Mouse (Mus musculus): ENCODE data around the gene Mapk8ip3. TPM values are rescaled to one million over a fixed set of nuclear protein-coding genes. Genes with fewer than 3 reads are reported as not detected.

Gene Mapk8ip3
- polyA plus RNA-seq, 1 experiment from 2014 or later = 8.3 TPM

GRCm38 (mm10) chr17:24865776-24866175, 71.0 kb downstream of the Mapk8ip3 start, which contains the start of gene Igfals:
Igfals (plus strand) TSS chr17:24865997.
- Histone ChIP-seq H3K9me3 (replicated peaks) (no peaks in the 10 kb centered on the region), H3K4me2 (no peak within 1 kb of the TSS), H3K27me3 (no peaks in the 10 kb centered on the region), H3K36me3 (replicated peaks) (peaks cover 53% of the 10 kb centered on the region), H3K27ac (replicated peaks) (no peak within 1 kb of the TSS), H3K9ac (no peak within 1 kb of the TSS), H3K4me3 (replicated peaks) (no peak within 1 kb of the TSS), H3K4me1 (replicated peaks) (peaks cover 10% of the 10 kb centered on the region)
- no peak for ATAC-seq (ENCODE audit: insufficient read depth)
- WGBS (ENCODE audit: insufficient replicate concordance) = 84% methylated on average over 8 of the region's 8 CpGs

- H3K9ac ChIP-seq = no peak overlapping the region
- H3K4me1 ChIP-seq (replicated peaks) = peaks cover 50% of the 10 kb centered on the region
- no peak overlapping the region for H3K4me2 ChIP-seq
- WGBS (ENCODE audit: insufficient replicate concordance) = 88% methylated on average over 3 of the region's 3 CpGs
- H3K27me3 ChIP-seq = no peaks in the 10 kb centered on the region
- H3K9me3 ChIP-seq (replicated peaks) = no peaks in the 10 kb centered on the region
- peaks cover 83% of the 10 kb centered on the region for H3K36me3 ChIP-seq (replicated peaks)
- 0 out of 2 replicates have a peak overlapping the region, but pooled peaks have one; percentile 92 for H3K27ac ChIP-seq (replicated peaks)
- ATAC-seq (ENCODE audit: insufficient read depth) = no peak
- H3K4me3 ChIP-seq (replicated peaks) = no peak overlapping the region
These were observed 75.0 kb downstream of the Mapk8ip3 start for GRCm38 (mm10) chr17:24861785-24862184.

- Histone ChIP-seq H3K9me3 (replicated peaks) (no peaks in the 10 kb centered on the region), H3K4me1 (replicated peaks) (peaks cover 63% of the 10 kb centered on the region), H3K27me3 (no peaks in the 10 kb centered on the region), H3K4me2 (peak overlapping the region; percentile 57), H3K4me3 (replicated peaks) (peak overlapping the region; percentile 17), H3K27ac (replicated peaks) (peak overlapping the region; percentile 92), H3K9ac (peak overlapping the region; percentile 44; the same call in 1 of the 2 replicates), H3K36me3 (replicated peaks) (peaks cover 89% of the 10 kb centered on the region)
- WGBS (ENCODE audit: insufficient replicate concordance) = 84% methylated on average over 8 of the region's 8 CpGs
- ATAC-seq (ENCODE audit: insufficient read depth) = peak; percentile 76
These were observed 76.7 kb downstream of the Mapk8ip3 start for GRCm38 (mm10) chr17:24860076-24860475.

GRCm38 (mm10) chr17:24858967-24859366, 77.8 kb downstream of the Mapk8ip3 start:
- peak overlapping the region; percentile 31; the same call in 1 of the 2 replicates for H3K9ac ChIP-seq
- no peaks in the 10 kb centered on the region for H3K27me3 ChIP-seq
- peaks cover 89% of the 10 kb centered on the region for H3K36me3 ChIP-seq (replicated peaks)
- no peak overlapping the region for H3K4me3 ChIP-seq (replicated peaks)
- H3K9me3 ChIP-seq (replicated peaks) = no peaks in the 10 kb centered on the region
- H3K4me2 ChIP-seq = peak overlapping the region; percentile 57
- peaks cover 63% of the 10 kb centered on the region for H3K4me1 ChIP-seq (replicated peaks)
- ATAC-seq (ENCODE audit: insufficient read depth) = peak; percentile 94
- 33% methylated on average over 6 of the region's 6 CpGs for WGBS (ENCODE audit: insufficient replicate concordance)
- H3K27ac ChIP-seq (replicated peaks) = peak overlapping the region; percentile 92

- WGBS (ENCODE audit: insufficient replicate concordance) = 69% methylated on average over 8 of the region's 8 CpGs
- no peaks in the 10 kb centered on the region for H3K9me3 ChIP-seq (replicated peaks)
- ATAC-seq (ENCODE audit: insufficient read depth) = no peak
- H3K36me3 ChIP-seq (replicated peaks) = peaks cover 90% of the 10 kb centered on the region
- peak overlapping the region; percentile 31; the same call in 1 of the 2 replicates for H3K9ac ChIP-seq
- H3K4me1 ChIP-seq (replicated peaks) = peaks cover 63% of the 10 kb centered on the region
- peak overlapping the region; percentile 57 for H3K4me2 ChIP-seq
- no peaks in the 10 kb centered on the region for H3K27me3 ChIP-seq
- peak overlapping the region; percentile 92 for H3K27ac ChIP-seq (replicated peaks)
- H3K4me3 ChIP-seq (replicated peaks) = no peak overlapping the region
These were observed 78.8 kb downstream of the Mapk8ip3 start for GRCm38 (mm10) chr17:24857831-24858470.

GRCm38 (mm10) chr17:24856589-24856988, 80.2 kb downstream of the Mapk8ip3 start:
- Histone ChIP-seq H3K4me3 (replicated peaks) (no peak overlapping the region), H3K27ac (replicated peaks) (peak overlapping the region; percentile 24; the same call in 1 of the 2 replicates), H3K9me3 (replicated peaks) (no peaks in the 10 kb centered on the region), H3K36me3 (replicated peaks) (peaks cover 83% of the 10 kb centered on the region), H3K4me2 (no peak overlapping the region), H3K4me1 (replicated peaks) (peaks cover 73% of the 10 kb centered on the region), H3K9ac (no peak overlapping the region), H3K27me3 (no peaks in the 10 kb centered on the region)
- no peak for ATAC-seq (ENCODE audit: insufficient read depth)
- 91% methylated on average over 13 of the region's 13 CpGs for WGBS (ENCODE audit: insufficient replicate concordance)

GRCm38 (mm10) chr17:24855838-24856464, 80.8 kb downstream of the Mapk8ip3 start:
- WGBS (ENCODE audit: insufficient replicate concordance) = 82% methylated on average over 3 of the region's 3 CpGs

GRCm38 (mm10) chr17:24851381-24852125, 85.2 kb downstream of the Mapk8ip3 start:
- Histone ChIP-seq H3K4me3 (replicated peaks) (peak overlapping the region; percentile 95), H3K27me3 (no peaks in the 10 kb centered on the region), H3K27ac (replicated peaks) (no peak overlapping the region; the same call in 1 of the 2 replicates), H3K4me2 (peak overlapping the region; percentile 78), H3K36me3 (replicated peaks) (peaks cover 48% of the 10 kb centered on the region), H3K9me3 (replicated peaks) (no peaks in the 10 kb centered on the region), H3K4me1 (replicated peaks) (peaks cover 47% of the 10 kb centered on the region), H3K9ac (peak overlapping the region; percentile 89)
- ATAC-seq (ENCODE audit: insufficient read depth) = no peak
- 76% methylated on average over 10 of the region's 10 CpGs for WGBS (ENCODE audit: insufficient replicate concordance)

More at GRCm38 (mm10) chr17:24855838-24856464, 80.8 kb downstream of the Mapk8ip3 start:
- H3K4me2 ChIP-seq = no peak overlapping the region
- H3K27me3 ChIP-seq = no peaks in the 10 kb centered on the region
- peaks cover 77% of the 10 kb centered on the region for H3K36me3 ChIP-seq (replicated peaks)
- ATAC-seq (ENCODE audit: insufficient read depth) = no peak
- no peak overlapping the region for H3K4me3 ChIP-seq (replicated peaks)
- H3K27ac ChIP-seq (replicated peaks) = peak overlapping the region; percentile 45
- H3K9ac ChIP-seq = no peak overlapping the region
- no peaks in the 10 kb centered on the region for H3K9me3 ChIP-seq (replicated peaks)
- H3K4me1 ChIP-seq (replicated peaks) = peaks cover 73% of the 10 kb centered on the region

GRCm38 (mm10) chr17:24850773-24851127, 86.0 kb downstream of the Mapk8ip3 start:
- Histone ChIP-seq H3K4me2 (peak overlapping the region; percentile 78), H3K27me3 (no peaks in the 10 kb centered on the region), H3K36me3 (replicated peaks) (peaks cover 40% of the 10 kb centered on the region), H3K9ac (peak overlapping the region; percentile 89), H3K27ac (replicated peaks) (peak overlapping the region; percentile 100), H3K9me3 (replicated peaks) (no peaks in the 10 kb centered on the region), H3K4me3 (replicated peaks) (peak overlapping the region; percentile 95), H3K4me1 (replicated peaks) (peaks cover 45% of the 10 kb centered on the region)
- under 1% methylated on average over 20 of the region's 20 CpGs for WGBS (ENCODE audit: insufficient replicate concordance)
- no peak for ATAC-seq (ENCODE audit: insufficient read depth)

- Histone ChIP-seq H3K9ac (peak within 1 kb of the TSS; percentile 93), H3K4me3 (replicated peaks) (peak within 1 kb of the TSS; percentile 95), H3K4me1 (replicated peaks) (peaks cover 45% of the 10 kb centered on the region), H3K9me3 (replicated peaks) (no peaks in the 10 kb centered on the region), H3K27ac (replicated peaks) (peak within 1 kb of the TSS; percentile 100), H3K27me3 (no peaks in the 10 kb centered on the region), H3K36me3 (replicated peaks) (peaks cover 35% of the 10 kb centered on the region), H3K4me2 (peak within 1 kb of the TSS; percentile 78)
- peak; percentile 91 for ATAC-seq (ENCODE audit: insufficient read depth)
- under 1% methylated on average over 58 of the region's 58 CpGs for WGBS (ENCODE audit: insufficient replicate concordance)
These were observed 86.6 kb downstream of the Mapk8ip3 start, which contains the start of gene Fahd1 for GRCm38 (mm10) chr17:24850065-24850772. Fahd1 (minus strand) TSS chr17:24850364.
